Comparison of ENCODE assay signal across 22 mouse cellular contexts in genomic region chr9:5448180-5448579, GRCm38 (mm10).
A peak's percentile ranks its signal among the peaks of the same experiment; 100 is the strongest.
DNase-seq lines count a peak whose midpoint lies in the region; ATAC-seq lines count a peak whose summit lies in the region.
"Had no signal": no experiment of that assay in that cellular context is flagged by ENCODE, and none has a peak within 500 bp of the region (broad histone marks: within the 10 kb centered on the region; RNA-seq: fewer than 3 reads in every experiment).

No protein-coding gene starts in this region.

- H3K9me3 ChIP-seq in forebrain, embryonic 14.5 days (replicated peaks; ENCODE audit: control insufficient read depth, low read length) = no peaks in the 10 kb centered on the region
- peaks cover 11% of the 10 kb centered on the region; the same call in 1 of the 2 replicates for H3K9me3 ChIP-seq in forebrain, embryonic 10.5 days
- H3K9me3 ChIP-seq: embryonic facial prominence, embryonic 15.5 days had no signal

- no peak overlapping the region for H3K4me3 ChIP-seq in forebrain, embryonic 14.5 days (ENCODE audit: low read depth, low read length)
- H3K4me3 ChIP-seq in forebrain, embryonic 10.5 days = no peak overlapping the region
- H3K4me3 ChIP-seq: embryonic facial prominence, embryonic 15.5 days; heart, embryonic 12.5 days; hindbrain, embryonic 10.5 days; left cerebral cortex, adult 2 months; liver, embryonic 13.5 days had no signal

- no peaks in the 10 kb centered on the region for H3K4me1 ChIP-seq in forebrain, embryonic 14.5 days (ENCODE audit: control insufficient read depth, insufficient read depth, low read length)
- no peaks in the 10 kb centered on the region for H3K4me1 ChIP-seq in forebrain, embryonic 10.5 days
- H3K4me1 ChIP-seq: embryonic facial prominence, embryonic 15.5 days; heart, embryonic 12.5 days; hindbrain, embryonic 10.5 days; liver, embryonic 13.5 days had no signal

- no peak overlapping the region for H3K27ac ChIP-seq in forebrain, embryonic 14.5 days (ENCODE audit: low read depth, low read length)
- H3K27ac ChIP-seq in forebrain, embryonic 10.5 days = no peak overlapping the region
- H3K27ac ChIP-seq: embryonic facial prominence, embryonic 15.5 days; hindbrain, embryonic 10.5 days; left cerebral cortex, adult 2 months; liver, embryonic 13.5 days had no signal

- DNase-seq in forebrain, embryonic 14.5 days (ENCODE audit: low spot score) = peak; percentile 42
- no peak for DNase-seq in forebrain, embryonic 10.5 days (ENCODE audit: extremely low spot score, low spot score)
- peak; percentile 2 for DNase-seq in layer of hippocampus, adult 9-10 months (ENCODE audit: low spot score)
- no peak for DNase-seq in layer of hippocampus, adult 9-11 months
- peak; percentile 26 for DNase-seq in brain, embryonic 18.5 days (ENCODE audit: low read depth, low spot score)
- peak; percentile 28 for DNase-seq in telencephalon, adult 2 months (ENCODE audit: low read depth, low spot score)
- DNase-seq in heart, adult 9 months (ENCODE audit: low spot score in 2 of 2) = no peak
- DNase-seq: adrenal gland, adult 2 months; gastrocnemius, postnatal 14 days; heart, adult 11 months; heart, postnatal 10 days; kidney, adult 11 months; kidney, postnatal 4 days; liver, embryonic 13.5 days; lung, adult 2 months; lung, postnatal 14 days; thymus, postnatal 25 days had no signal

- H3K36me3 ChIP-seq in forebrain, embryonic 14.5 days (ENCODE audit: control insufficient read depth, insufficient read depth, low read length) = no peaks in the 10 kb centered on the region
- H3K36me3 ChIP-seq in forebrain, embryonic 10.5 days (replicated peaks) = no peaks in the 10 kb centered on the region
- H3K36me3 ChIP-seq: embryonic facial prominence, embryonic 15.5 days; heart, embryonic 12.5 days; hindbrain, embryonic 10.5 days; liver, embryonic 13.5 days had no signal

- 70% methylated on average over 2 of the region's 2 CpGs for WGBS in forebrain, embryonic 14.5 days
- 90% methylated on average over 2 of the region's 2 CpGs for WGBS in forebrain, embryonic 10.5 days

- H3K4me2 ChIP-seq in forebrain, embryonic 14.5 days (ENCODE audit: low read length) = no peak overlapping the region
- H3K4me2 ChIP-seq: embryonic facial prominence, embryonic 15.5 days; heart, embryonic 12.5 days; liver, embryonic 13.5 days; midbrain, embryonic 11.5 days had no signal

- H3K27me3 ChIP-seq in forebrain, embryonic 14.5 days (replicated peaks; ENCODE audit: control insufficient read depth, insufficient read depth, low read length) = no peaks in the 10 kb centered on the region
- H3K27me3 ChIP-seq in forebrain, embryonic 10.5 days (ENCODE audit: poor library complexity, severe bottlenecking) = no peaks in the 10 kb centered on the region
- H3K27me3 ChIP-seq: embryonic facial prominence, embryonic 15.5 days; heart, embryonic 12.5 days; liver, embryonic 13.5 days had no signal

- no peak overlapping the region for H3K9ac ChIP-seq in forebrain, embryonic 14.5 days (ENCODE audit: low read length)
- H3K9ac ChIP-seq: embryonic facial prominence, embryonic 15.5 days; heart, embryonic 12.5 days; liver, embryonic 13.5 days had no signal

- no peak; the same call in 1 of the 2 replicates for ATAC-seq in forebrain, embryonic 14.5 days

Comparison
In these comparisons a context has a peak if more than half of its experiments do, and no peak if none do; other contexts are left out.
1. DNase-seq: peak in forebrain, embryonic 14.5 days (single experiment), layer of hippocampus, adult 9-10 months (single experiment), brain, embryonic 18.5 days (single experiment) and telencephalon, adult 2 months (single experiment); none in forebrain, embryonic 10.5 days (single experiment), layer of hippocampus, adult 9-11 months (single experiment) and heart, adult 9 months (0 of 2).